8 mouse cellular contexts compared by ENCODE assay signal in genomic region chr8:105349096-105349771, GRCm38 (mm10). TPM values are rescaled to one million over a fixed set of nuclear protein-coding genes. Genes with fewer than 3 reads are reported as not detected.
DNase-seq lines count a peak whose midpoint lies in the region; ATAC-seq lines count a peak whose summit lies in the region.

No protein-coding gene starts in this region.

- peak overlapping the region; percentile 85 for H3K9ac ChIP-seq in hindbrain, embryonic 16.5 days (ENCODE audit: low read depth, low read length)
- peak overlapping the region; percentile 75 for H3K9ac ChIP-seq in midbrain, embryonic 13.5 days (replicated peaks)

- no peaks in the 10 kb centered on the region for H3K9me3 ChIP-seq in hindbrain, embryonic 16.5 days (ENCODE audit: control insufficient read depth, low read length)
- no peaks in the 10 kb centered on the region for H3K9me3 ChIP-seq in midbrain, embryonic 13.5 days

- ATAC-seq in hindbrain, embryonic 16.5 days = peak; percentile 28
- ATAC-seq in midbrain, embryonic 13.5 days = peak; percentile 55

- peaks cover 3% of the 10 kb centered on the region; the same call in 1 of the 2 replicates for H3K27me3 ChIP-seq in hindbrain, embryonic 16.5 days (replicated peaks; ENCODE audit: control insufficient read depth, insufficient read depth, low read length)
- peaks cover 19% of the 10 kb centered on the region for H3K27me3 ChIP-seq in midbrain, embryonic 13.5 days

- peak overlapping the region; percentile 76 for H3K4me2 ChIP-seq in hindbrain, embryonic 16.5 days (ENCODE audit: low read length)
- H3K4me2 ChIP-seq in midbrain, embryonic 13.5 days (replicated peaks) = peak overlapping the region; percentile 95

- H3K27ac ChIP-seq in hindbrain, embryonic 16.5 days (ENCODE audit: low read depth, low read length) = peak overlapping the region; percentile 82
- peak overlapping the region; percentile 54 for H3K27ac ChIP-seq in midbrain, embryonic 13.5 days

- H3K4me3 ChIP-seq in hindbrain, embryonic 16.5 days (ENCODE audit: low read length) = peak overlapping the region; percentile 79
- peak overlapping the region; percentile 56 for H3K4me3 ChIP-seq in midbrain, embryonic 13.5 days (replicated peaks)

- H3K36me3 ChIP-seq in hindbrain, embryonic 16.5 days (ENCODE audit: control insufficient read depth, insufficient read depth, low read length) = no peaks in the 10 kb centered on the region
- H3K36me3 ChIP-seq in midbrain, embryonic 13.5 days = no peaks in the 10 kb centered on the region

- DNase-seq in layer of hippocampus, postnatal 10 days (ENCODE audit: low spot score in 2 of 2) = peak; percentile 43 to 64
- DNase-seq in layer of hippocampus, adult 11-12 months (ENCODE audit: low spot score) = no peak
- DNase-seq in R1 (ENCODE audit: low read depth, low spot score) = peak; percentile 36
- peak; percentile 70 for DNase-seq in embryo, embryonic 10.5 days (ENCODE audit: low spot score)
- peak; percentile 47 for DNase-seq in yolk sac, embryonic 10.5 days (ENCODE audit: low spot score)
- no peak for DNase-seq in urinary bladder, postnatal 10 days (ENCODE audit: low spot score)

- peaks cover 17% of the 10 kb centered on the region for H3K4me1 ChIP-seq in hindbrain, embryonic 16.5 days (ENCODE audit: control insufficient read depth, insufficient read depth, low read depth, low read length)
- H3K4me1 ChIP-seq in midbrain, embryonic 13.5 days (replicated peaks) = peaks cover 37% of the 10 kb centered on the region

- under 1% methylated on average over 39 of the region's 48 CpGs for WGBS in hindbrain, embryonic 16.5 days
- WGBS in midbrain, embryonic 13.5 days = 1% methylated on average over 39 of the region's 48 CpGs

RNA-seq across cellular contexts. Expression of gene Slc9a5, which starts 0.6 kb away (rescaled TPM):
- 10 to 100 TPM; 11.6 to 13.6 TPM for total RNA-seq in layer of hippocampus, postnatal 10 days (2021)
- polyA plus RNA-seq in hindbrain, embryonic 16.5 days (2015; fragmentation: Nextera tagmentation; extraction: Ambion mirVana) = 12.3 and 14.5 TPM in 2 replicates
- polyA plus RNA-seq in midbrain, embryonic 13.5 days (2015; fragmentation: Nextera tagmentation; extraction: Ambion mirVana) = 5.4 and 5.6 TPM in 2 replicates

RNA-seq across cellular contexts. Expression of gene Fhod1, which starts 1.5 kb away (rescaled TPM):
- 1 to 10 TPM; 3.3 to 3.6 TPM for total RNA-seq in layer of hippocampus, postnatal 10 days (2021)
- 0.69 and 0.93 TPM in 2 replicates for polyA plus RNA-seq in hindbrain, embryonic 16.5 days (2015; fragmentation: Nextera tagmentation; extraction: Ambion mirVana)
- polyA plus RNA-seq in midbrain, embryonic 13.5 days (2015; fragmentation: Nextera tagmentation; extraction: Ambion mirVana) = 0.53 and 0.57 TPM in 2 replicates

RNA-seq across cellular contexts. Expression of gene Tmem208, which starts 23.1 kb away (rescaled TPM):
- total RNA-seq in layer of hippocampus, postnatal 10 days (2021) = 10 to 100 TPM; 43.4 to 46.6 TPM
- polyA plus RNA-seq in hindbrain, embryonic 16.5 days (2015; fragmentation: Nextera tagmentation; extraction: Ambion mirVana) = 144 and 150 TPM in 2 replicates
- polyA plus RNA-seq in midbrain, embryonic 13.5 days (2015; fragmentation: Nextera tagmentation; extraction: Ambion mirVana) = 121 TPM in 2 replicates

RNA-seq across cellular contexts. Expression of gene Lrrc29, which starts 23.2 kb away (rescaled TPM):
- 1 to 10 TPM; 4.9 to 6.7 TPM for total RNA-seq in layer of hippocampus, postnatal 10 days (2021)
- polyA plus RNA-seq in hindbrain, embryonic 16.5 days (2015; fragmentation: Nextera tagmentation; extraction: Ambion mirVana) = 0.90 and 0.94 TPM in 2 replicates
- polyA plus RNA-seq in midbrain, embryonic 13.5 days (2015; fragmentation: Nextera tagmentation; extraction: Ambion mirVana) = 0.98 and 1.1 TPM in 2 replicates

RNA-seq across cellular contexts. Expression of gene Plekhg4, which starts 23.8 kb away (rescaled TPM):
- total RNA-seq in layer of hippocampus, postnatal 10 days (2021) = 1 to 10 TPM; 1.8 to 1.9 TPM
- polyA plus RNA-seq in hindbrain, embryonic 16.5 days (2015; fragmentation: Nextera tagmentation; extraction: Ambion mirVana) = 1.8 and 2.1 TPM in 2 replicates
- polyA plus RNA-seq in midbrain, embryonic 13.5 days (2015; fragmentation: Nextera tagmentation; extraction: Ambion mirVana) = 0.93 and 1.5 TPM in 2 replicates

Comparison
In these comparisons a context has a peak if more than half of its experiments do, and no peak if none do; other contexts are left out.
1. DNase-seq: peak in layer of hippocampus, postnatal 10 days (2 of 2), R1 (single experiment), embryo, embryonic 10.5 days (single experiment) and yolk sac, embryonic 10.5 days (single experiment); none in layer of hippocampus, adult 11-12 months (single experiment) and urinary bladder, postnatal 10 days (single experiment).